Mouse (Mus musculus) splenic B cell, adult 2 months (primary cell): ENCODE measurements around the gene Disp1.

Experiments used
- DNase-seq: peaks from one replicate; pipeline ENCODE4 v3.0.0-alpha.2; 2011; ENCODE audit warnings: low read depth, low spot score
- H3K27me3 ChIP-seq: 2 replicates; pipeline ENCODE4 v1.6.1; 2012; ENCODE audit warnings: mild to moderate bottlenecking, low read length, moderate library complexity, mixed read lengths; ENCODE audit not compliant: control insufficient read depth, poor library complexity, insufficient read depth, severe bottlenecking
- H3K36me3 ChIP-seq: 2 replicates; pipeline ENCODE4 v1.6.1; 2012; ENCODE audit warnings: mild to moderate bottlenecking, low read length, moderate library complexity, mixed read lengths; ENCODE audit not compliant: control insufficient read depth, poor library complexity, insufficient read depth, severe bottlenecking

The Disp1 gene

DNA sequence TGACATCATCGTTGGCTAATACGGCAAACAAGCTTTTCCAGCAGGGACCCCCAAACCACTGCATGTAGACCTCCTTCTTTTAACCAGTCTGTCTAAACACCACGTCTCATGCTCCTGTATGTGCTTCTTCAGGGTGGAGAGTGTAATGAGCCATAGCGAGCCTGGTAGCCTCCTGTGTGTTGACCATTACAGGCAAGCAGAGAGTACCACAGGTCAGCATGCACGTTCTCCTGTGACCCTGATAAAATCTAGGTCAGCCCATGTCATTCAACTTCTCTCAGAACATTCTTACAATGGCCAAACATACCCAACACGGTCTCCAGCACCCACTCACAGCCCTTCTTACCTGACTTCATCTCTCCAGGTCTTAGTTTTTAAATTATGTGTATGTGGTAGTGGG is 35.8 kb downstream of the Disp1 start:
- DNase-seq = no peak
- Histone ChIP-seq H3K36me3 (no peaks in the 10 kb centered on the region), H3K27me3 (no peaks in the 10 kb centered on the region)

DNA sequence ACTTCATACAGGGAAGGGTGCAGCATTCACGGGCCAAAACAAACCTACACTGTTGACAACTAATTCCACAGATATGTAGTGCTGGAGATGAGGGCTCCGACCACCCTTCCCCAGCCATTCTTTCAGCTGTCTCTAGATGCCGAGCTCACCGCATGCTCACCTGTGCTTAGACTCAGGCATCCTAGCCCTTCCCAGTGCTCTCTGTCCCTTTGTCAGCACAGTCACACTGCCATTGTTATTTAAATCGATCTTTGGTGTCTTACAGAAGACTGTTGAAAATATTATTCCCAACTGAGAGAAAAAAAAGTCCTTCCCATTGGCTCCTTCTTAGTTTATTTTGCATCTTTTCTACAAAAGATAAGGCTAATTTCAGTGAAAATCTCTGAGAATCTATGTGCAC is 36.6 kb downstream of the Disp1 start:
- no peaks in the 10 kb centered on the region for H3K36me3 ChIP-seq
- DNase-seq = no peak
- H3K27me3 ChIP-seq = no peaks in the 10 kb centered on the region

DNA sequence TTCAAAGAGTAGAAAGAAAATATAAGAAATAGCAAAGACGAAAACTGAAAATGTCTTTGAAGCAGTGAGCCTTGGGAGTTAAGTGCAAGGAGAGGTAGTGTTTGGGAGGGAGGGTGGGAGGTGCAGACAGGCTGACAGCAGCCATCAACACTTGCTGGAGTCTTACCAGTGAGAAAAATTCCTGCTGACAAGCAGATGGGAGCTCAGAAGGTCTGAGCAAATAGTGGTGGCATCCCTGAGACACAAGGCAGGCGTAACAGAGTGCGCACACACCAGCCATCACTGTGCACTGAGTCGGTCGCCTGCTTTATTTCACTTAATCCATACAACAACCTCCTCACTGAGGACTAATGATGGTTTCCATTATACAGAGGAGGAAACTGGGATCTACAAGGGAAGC is 37.8 kb downstream of the Disp1 start:
- Histone ChIP-seq H3K27me3 (no peaks in the 10 kb centered on the region), H3K36me3 (no peaks in the 10 kb centered on the region)
- DNase-seq = no peak

DNA sequence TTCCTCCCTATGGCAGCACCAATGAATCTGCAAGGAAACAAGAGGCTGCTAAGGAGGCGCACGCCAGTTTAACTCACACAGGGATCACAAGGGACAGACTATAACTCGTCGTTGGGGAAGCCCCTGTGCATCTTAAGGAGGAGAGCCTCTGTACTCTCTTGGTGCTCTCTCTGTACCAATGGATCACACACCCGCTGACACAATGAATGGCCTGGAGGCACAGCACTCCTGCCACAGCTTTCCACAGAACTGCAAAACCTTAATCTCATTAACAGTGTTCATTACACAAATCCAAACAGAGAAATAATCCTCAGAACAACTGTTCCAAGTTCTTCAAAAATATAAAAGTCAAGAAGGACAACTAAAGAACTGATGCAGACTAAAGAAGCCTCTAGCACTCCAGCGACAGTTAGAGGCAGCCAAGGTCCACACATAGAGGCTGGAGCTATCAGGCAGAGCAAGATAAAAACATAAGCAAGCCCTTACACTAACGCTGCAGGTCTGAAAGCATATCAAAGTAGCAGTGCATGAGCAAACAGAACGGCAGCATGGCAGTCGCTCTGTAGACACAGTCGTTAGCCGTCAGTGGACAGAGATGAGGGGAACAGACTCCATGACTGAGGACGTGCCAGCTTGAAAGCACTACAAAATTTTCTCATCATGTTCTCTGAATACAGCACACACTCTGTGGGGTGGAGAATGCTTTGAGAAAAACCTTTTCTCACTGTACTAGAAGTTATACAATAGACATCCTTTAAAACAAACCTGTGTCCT is 38.5 kb downstream of the Disp1 start:
- no peak for DNase-seq
- no peaks in the 10 kb centered on the region for H3K27me3 ChIP-seq
- no peaks in the 10 kb centered on the region for H3K36me3 ChIP-seq

DNA sequence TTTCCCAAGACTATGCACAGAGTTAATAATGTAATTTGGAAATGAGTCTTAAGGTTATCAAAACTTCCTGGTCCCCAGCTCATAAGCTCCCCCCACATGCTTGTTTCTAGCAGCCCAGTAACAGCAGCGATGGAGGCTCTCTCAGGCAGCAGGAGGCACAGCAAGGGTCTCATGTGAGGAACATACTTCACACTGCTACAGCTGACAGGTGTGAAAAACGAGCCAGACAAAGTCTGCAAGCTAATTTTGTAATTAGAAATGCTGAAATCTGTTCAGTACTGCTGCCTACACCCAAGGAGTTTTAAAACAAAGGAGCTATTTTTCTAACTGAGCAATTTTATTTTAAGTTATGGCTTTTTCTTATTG is 40.3 kb downstream of the Disp1 start:
- no peak for DNase-seq
- no peaks in the 10 kb centered on the region for H3K27me3 ChIP-seq
- no peaks in the 10 kb centered on the region for H3K36me3 ChIP-seq

DNA sequence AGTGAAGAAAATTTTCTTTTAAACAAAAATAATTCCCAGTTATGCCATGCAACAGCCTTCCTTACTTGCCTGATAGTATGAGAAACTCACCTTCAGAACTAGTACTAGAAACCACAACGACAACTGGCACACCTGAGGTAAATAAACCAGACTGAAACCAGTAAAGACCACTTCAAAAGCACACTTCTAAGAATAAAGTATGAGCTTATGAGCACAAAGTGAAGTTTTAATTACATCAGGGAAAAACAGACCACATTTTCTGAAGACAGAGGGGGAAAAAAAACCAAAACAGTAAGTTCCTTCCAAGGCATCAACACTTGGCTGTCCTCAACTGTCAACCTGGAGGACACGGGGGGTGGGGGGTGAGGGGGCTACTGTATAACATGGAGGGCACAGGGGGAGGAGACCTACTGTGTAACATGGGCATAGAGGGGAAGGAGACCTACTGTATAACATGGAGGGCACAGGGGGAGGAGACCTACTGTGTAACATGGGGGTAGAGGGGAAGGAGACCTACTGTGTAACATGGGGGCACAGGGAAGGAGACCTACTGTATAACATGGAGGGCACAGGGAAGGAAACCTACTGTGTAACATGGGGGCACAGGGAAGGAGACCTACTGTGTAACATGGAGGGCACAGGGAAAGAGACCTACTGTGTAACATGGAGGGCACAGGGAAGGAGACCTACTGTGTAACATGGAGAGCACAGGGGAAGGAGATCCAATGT is 40.9 kb downstream of the Disp1 start:
- no peaks in the 10 kb centered on the region for H3K27me3 ChIP-seq
- DNase-seq = no peak
- no peaks in the 10 kb centered on the region for H3K36me3 ChIP-seq

DNA sequence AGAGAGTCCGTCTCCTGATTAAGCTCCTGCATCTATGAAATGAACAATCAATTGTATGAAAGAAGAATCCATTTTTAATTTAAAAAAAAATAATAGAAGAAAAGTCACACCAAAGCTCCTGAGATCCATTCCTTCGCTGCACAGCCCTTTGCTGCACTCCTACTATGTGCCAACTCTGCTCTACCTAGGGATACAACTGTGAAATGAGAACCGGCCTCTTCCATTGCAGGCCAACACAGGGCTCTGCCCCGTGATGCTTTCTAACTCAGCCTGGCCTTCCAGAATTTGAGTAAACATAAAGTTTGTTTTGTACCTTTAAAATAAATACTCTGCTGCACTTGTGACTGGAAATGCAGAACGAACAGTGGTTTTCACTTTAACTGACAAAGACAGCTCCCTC is 42.0 kb downstream of the Disp1 start:
- no peaks in the 10 kb centered on the region for H3K27me3 ChIP-seq
- no peaks in the 10 kb centered on the region for H3K36me3 ChIP-seq
- DNase-seq = no peak

DNA sequence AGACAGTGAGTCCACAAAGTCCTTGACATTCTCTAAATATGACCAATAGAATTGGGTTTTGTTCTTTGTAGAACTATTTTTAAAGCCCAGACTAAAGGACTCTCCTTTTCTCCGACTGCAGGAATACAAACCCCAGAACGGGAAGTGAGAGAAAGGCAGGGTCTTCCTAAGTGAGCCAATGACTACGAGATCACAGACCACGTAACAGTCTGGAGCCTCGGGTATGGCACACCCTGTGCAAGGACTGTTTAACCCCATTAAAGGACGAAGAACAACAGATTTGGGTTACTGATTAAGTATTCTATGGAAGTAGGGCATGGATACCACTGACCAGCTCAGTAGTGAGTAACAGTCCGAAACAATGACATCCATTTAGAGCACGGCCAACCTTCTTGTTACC is 46.1 kb downstream of the Disp1 start:
- no peak for DNase-seq
- Histone ChIP-seq H3K36me3 (no peaks in the 10 kb centered on the region), H3K27me3 (no peaks in the 10 kb centered on the region)

DNA sequence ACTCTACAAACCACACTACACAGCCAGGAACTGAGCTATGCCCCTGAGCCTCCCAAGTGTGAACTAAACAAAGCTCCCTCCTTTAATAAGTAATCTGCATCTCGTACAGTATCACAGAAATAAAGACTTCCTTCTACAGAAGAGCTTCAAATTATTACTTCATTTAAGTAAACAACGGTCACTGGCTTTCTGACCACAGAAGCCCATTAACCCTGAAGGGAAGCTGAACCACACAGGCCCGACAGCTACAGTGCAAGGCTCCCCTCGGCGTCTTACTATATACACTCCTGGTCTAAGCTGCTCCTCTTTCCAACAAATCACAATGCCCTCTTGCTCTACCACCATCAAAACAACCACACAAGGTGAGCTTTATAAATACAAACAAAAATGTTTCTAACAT is 50.2 kb downstream of the Disp1 start:
- no peaks in the 10 kb centered on the region for H3K36me3 ChIP-seq
- DNase-seq = no peak
- no peaks in the 10 kb centered on the region for H3K27me3 ChIP-seq

DNA sequence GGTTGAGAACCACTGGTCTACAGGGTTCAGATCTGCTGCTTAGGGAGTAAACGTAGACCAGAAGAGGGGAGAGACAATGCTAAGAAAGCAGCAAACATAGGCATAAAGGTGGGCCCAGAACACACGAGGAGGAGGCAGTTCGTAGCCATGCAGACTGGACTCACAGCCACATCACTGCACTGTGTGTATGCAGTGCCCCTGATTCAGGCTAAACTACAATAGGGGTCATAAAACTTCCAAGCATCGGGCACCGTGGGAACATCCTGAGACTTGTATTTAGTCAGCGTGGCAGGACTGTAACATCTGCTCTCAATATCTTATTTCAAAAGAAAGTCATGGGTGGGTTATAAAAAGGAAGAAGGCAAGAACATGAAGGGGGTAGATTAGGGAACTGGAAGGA is 52.9 kb downstream of the Disp1 start:
- Histone ChIP-seq H3K27me3 (no peaks in the 10 kb centered on the region), H3K36me3 (no peaks in the 10 kb centered on the region)
- DNase-seq = no peak

DNA sequence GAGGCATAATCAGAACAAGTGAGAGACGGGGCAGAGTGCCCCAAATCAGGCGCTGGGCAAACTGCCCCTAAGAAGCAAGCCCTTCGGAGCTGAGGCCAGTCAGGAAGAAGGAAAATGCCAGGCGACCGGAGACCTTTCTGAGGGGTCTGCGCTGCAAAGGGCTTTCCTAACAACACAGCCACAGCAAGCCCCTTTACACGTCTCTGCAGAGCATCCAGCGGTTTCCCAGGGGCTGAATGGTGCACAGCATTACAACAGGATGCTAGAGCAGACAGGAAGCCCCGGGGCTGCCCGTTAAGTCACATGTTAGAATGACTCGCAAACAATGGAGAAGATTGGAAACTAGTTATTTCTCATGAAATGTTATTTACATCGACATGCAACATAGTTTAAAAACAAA is 53.5 kb downstream of the Disp1 start:
- Histone ChIP-seq H3K27me3 (no peaks in the 10 kb centered on the region), H3K36me3 (no peaks in the 10 kb centered on the region)
- no peak for DNase-seq

DNA sequence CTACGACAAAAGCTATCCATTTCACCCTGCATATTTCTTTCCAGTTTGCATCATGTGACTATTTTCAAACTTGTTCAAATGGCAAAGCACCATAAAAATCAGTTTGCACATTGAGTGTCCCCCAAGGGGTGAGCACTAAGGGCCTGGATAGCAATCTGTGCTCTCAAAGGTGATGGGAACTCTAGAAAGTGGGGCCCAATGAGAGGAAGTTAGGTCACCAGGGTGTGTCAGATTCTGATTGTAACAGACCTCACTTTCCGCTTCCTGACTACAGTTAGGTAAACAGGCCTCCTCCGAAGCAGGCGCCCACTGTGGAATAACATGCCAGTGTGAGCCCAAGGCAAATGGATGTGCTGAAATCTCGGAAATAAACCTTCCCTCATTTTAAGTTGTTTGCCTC is 54.6 kb downstream of the Disp1 start:
- no peak for DNase-seq
- no peaks in the 10 kb centered on the region for H3K27me3 ChIP-seq

DNA sequence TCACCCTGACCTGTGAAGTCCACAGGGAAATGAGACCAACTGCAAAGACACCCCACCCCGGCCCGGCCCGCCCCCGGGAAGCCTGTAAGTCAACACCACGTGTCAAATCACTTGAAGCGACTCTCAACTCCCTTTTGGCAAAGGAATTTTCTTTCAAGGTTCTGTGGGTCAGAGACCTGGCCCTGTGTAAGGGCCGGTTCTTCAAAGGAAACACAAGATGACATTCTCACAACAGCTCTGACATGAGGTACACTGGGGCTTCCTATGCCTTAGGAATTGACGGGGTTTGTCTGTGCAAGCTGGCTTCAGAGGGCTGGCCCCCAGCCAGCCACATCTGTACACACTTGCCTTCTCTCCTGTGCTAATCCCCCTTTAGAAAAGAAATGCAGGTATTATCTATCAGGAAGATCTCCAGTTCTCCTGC is 56.7 kb downstream of the Disp1 start:
- no peak for DNase-seq
- Histone ChIP-seq H3K36me3 (no peaks in the 10 kb centered on the region), H3K27me3 (no peaks in the 10 kb centered on the region)

More for the DNA sequence above, 54.6 kb downstream of the Disp1 start:
- H3K36me3 ChIP-seq = no peaks in the 10 kb centered on the region

DNA sequence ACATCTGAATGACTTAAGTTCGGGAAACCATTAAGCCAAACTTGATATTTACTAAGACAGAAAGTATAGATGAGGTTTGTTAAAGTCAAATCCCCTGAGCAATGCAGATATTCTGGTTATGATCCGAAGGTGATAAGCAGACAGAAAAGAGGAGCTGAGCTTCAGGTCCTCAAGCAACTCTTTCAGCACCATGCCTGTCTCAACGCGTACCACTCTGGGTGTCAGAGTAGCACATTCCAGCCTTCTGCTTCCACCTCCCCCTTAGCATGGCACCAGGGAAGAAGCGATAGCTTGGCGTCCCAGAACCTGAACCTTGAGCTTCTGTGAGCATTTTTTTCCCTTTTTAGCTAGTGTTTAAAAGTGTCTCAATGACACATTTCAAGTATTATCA is 57.1 kb downstream of the Disp1 start:
- no peak for DNase-seq
- H3K27me3 ChIP-seq = no peaks in the 10 kb centered on the region
- no peaks in the 10 kb centered on the region for H3K36me3 ChIP-seq

DNA sequence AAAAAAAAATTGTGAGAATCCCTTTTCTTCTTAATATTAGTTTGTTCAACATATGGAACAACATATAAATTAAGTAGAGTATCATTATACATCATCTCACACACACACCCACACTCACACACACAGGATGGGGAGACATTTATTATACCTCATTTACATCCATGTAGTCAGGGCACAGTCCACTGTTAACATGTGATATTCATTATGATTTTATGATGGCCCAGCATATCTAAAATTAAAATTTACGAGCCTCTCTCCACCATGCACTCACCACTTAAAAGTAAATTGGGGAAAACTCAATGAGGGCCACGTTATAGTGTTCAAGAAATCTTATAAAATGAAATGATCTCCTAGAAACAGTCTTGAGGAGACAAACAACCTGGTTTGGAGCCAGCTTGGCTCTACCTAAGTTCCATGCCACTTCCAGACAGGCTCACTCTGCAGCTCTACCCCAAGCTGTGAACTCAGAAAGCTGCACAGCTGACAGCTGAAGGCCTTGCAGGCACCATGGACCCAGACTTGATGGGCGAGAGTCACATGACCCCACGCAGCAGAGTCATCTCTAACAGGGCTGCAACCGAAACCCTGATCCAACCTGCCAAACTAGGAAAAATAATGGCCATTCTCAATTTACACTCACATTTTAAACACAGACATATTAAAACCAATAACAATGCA is 57.7 kb downstream of the Disp1 start:
- no peaks in the 10 kb centered on the region for H3K36me3 ChIP-seq
- no peaks in the 10 kb centered on the region for H3K27me3 ChIP-seq
- DNase-seq = no peak
